Mouse (Mus musculus): ENCODE measurements around the gene Fmo1.

DNA sequence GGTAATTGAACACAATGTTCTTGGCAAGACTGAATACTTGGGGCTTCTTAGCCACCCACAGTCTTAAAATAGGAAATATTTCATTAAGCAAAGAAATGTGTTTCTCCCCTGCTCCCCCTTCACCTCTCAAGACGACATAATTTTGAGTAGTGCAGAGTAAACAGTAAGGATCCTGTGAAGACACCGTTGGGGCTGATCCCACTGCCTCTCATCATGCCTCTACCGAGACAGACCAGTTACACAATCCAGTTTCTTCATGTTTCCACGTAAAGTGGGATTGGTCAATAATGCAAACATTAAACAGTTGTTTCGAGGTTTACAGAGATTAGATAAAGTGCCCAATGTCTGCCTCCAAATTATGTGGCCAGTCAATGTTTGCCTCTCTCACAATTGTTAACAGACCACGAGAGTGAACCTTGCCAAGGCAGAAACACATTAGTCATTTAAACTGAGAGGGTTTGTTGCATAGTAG, 25.6 kb upstream of the Fmo1 start:
- TF ChIP-seq POLR2A (IDR thresholded peaks at IDR 0.05; ENCODE audit: extremely low read depth, insufficient read depth, low read length) (no peak), CTCF (IDR thresholded peaks at IDR 0.05; ENCODE audit: low read depth, low read length) (no peak)

Data from liver, adult 2 months (tissue).